Mouse (Mus musculus): ENCODE results near the gene Stab1. TPM values are rescaled to one million over a fixed set of nuclear protein-coding genes. Genes with fewer than 3 reads are reported as not detected.

The Stab1 gene
- polyA plus RNA-seq, 1 experiment from 2014 or later = 35.0 TPM

- H3K27ac ChIP-seq = peak overlapping the region; percentile 93
- H3K27me3 ChIP-seq (replicated peaks) = no peaks in the 10 kb centered on the region
- peaks cover 18% of the 10 kb centered on the region for H3K4me1 ChIP-seq
- peak; percentile 74 for ATAC-seq (ENCODE audit: insufficient read depth, low FRiP score, low read depth)
- peak overlapping the region; percentile 87 for H3K4me2 ChIP-seq
- H3K36me3 ChIP-seq = peaks cover 26% of the 10 kb centered on the region
- peak overlapping the region; percentile 85 for H3K4me3 ChIP-seq (replicated peaks)
- WGBS = under 1% methylated on average over 48 of the region's 48 CpGs
- H3K9me3 ChIP-seq = no peaks in the 10 kb centered on the region
- peak overlapping the region; percentile 80 for H3K9ac ChIP-seq
Measured at GRCm38 (mm10) chr14:31206472-31206981, 38.1 kb upstream of the Stab1 start.

DNA sequence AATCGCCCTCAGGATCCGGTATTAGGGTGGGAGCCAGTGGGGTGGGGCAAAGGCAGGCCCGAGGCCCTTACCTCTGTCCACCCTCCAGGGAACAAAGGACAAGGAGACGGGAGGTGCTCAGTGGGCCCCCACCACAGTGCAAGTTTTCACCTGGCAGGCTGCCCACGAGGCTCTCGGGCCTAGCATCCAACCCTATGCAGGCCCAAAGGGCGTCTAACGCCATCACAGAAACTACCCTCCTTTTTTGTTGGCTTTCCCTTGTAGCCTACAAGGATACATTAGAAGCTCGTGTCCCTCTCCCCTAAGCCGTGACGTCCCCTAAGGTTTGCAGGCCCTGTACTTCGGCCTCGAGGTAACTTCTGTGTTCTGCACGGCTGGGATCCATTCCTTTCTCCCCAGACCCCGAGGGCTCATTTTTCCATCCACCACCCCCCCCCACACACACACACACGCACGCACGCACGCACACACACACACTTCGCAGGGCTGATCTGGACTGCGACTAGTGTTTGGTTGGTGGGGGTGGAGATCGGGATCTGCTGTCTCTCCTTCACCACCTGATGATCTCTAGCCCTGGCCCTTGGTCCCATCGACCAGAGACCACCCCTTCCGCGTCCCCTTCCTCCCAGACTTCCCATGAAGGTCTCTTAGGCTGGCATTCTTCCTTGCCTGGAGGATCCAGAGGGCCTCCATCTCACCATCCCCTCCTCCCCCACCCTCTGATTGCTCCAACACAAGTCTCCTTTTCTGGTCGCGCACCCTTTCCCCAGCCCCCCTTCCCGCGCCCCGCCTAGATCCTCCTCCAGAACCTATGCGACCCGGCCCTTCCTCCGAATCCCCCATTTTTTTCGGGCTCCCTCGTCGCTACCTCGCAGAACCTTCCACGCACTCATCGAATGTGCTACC is 37.4 kb upstream of the Stab1 start:
- peak overlapping the region; percentile 80 for H3K9ac ChIP-seq
- peak; percentile 36 for ATAC-seq (ENCODE audit: insufficient read depth, low FRiP score, low read depth)
- WGBS = under 1% methylated on average over 39 of the region's 39 CpGs
- peak overlapping the region; percentile 85 for H3K4me3 ChIP-seq (replicated peaks)
- peaks cover 30% of the 10 kb centered on the region for H3K36me3 ChIP-seq
- peaks cover 18% of the 10 kb centered on the region for H3K4me1 ChIP-seq
- peak overlapping the region; percentile 87 for H3K4me2 ChIP-seq
- no peaks in the 10 kb centered on the region for H3K9me3 ChIP-seq
- no peaks in the 10 kb centered on the region for H3K27me3 ChIP-seq (replicated peaks)
- H3K27ac ChIP-seq = peak overlapping the region; percentile 93

DNA sequence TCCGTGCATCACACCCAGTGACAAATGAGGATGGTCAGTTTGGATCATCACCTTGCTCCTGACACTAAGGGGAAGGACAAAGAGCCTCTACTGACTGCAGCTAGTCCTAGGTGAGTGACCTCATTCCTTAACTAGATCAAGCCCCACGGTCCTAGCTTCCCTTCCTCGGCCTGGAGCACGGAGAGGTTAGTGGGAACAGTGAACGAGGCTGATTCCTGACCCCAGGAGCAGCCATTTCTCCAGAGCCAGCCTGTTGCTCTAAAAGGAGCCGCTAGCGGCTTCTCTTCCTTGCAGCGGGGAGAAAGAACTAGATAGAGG is 36.8 kb upstream of the Stab1 start:
- WGBS = 3% methylated on average over 8 of the region's 8 CpGs
- peak overlapping the region; percentile 93 for H3K27ac ChIP-seq
- H3K36me3 ChIP-seq = peaks cover 30% of the 10 kb centered on the region
- ATAC-seq (ENCODE audit: insufficient read depth, low FRiP score, low read depth) = no peak
- H3K4me2 ChIP-seq = peak overlapping the region; percentile 87
- no peaks in the 10 kb centered on the region for H3K9me3 ChIP-seq
- peak overlapping the region; percentile 80 for H3K9ac ChIP-seq
- H3K4me1 ChIP-seq = peaks cover 18% of the 10 kb centered on the region
- peak overlapping the region; percentile 85 for H3K4me3 ChIP-seq (replicated peaks)
- no peaks in the 10 kb centered on the region for H3K27me3 ChIP-seq (replicated peaks)

DNA sequence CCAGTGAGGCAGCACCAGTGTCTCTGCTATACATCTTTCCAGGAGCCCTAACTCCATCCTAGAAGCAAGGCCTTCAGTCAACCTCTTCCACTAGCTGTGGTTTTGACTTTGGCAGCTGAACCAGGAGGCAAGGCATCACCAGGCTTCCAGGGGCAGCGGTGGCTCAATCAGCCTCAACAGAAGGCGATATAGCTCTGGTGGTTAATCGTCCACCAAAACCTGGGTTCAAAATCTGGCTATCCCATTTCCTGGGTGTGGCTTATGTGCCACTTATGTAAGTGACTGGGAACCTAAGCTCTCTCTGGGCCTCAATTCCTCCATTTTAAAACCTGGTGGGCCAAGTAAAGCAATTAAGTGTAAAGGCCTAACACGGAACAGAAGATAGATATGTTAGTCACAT is 36.4 kb upstream of the Stab1 start:
- Histone ChIP-seq H3K27me3 (replicated peaks) (no peaks in the 10 kb centered on the region), H3K4me3 (replicated peaks) (peak overlapping the region; percentile 85), H3K4me1 (peaks cover 18% of the 10 kb centered on the region), H3K27ac (peak overlapping the region; percentile 93; the same call in 1 of the 2 replicates), H3K36me3 (peaks cover 30% of the 10 kb centered on the region), H3K4me2 (peak overlapping the region; percentile 87), H3K9ac (peak overlapping the region; percentile 80; the same call in 1 of the 2 replicates), H3K9me3 (no peaks in the 10 kb centered on the region)
- WGBS = 44% methylated on average over 4 of the region's 4 CpGs
- ATAC-seq (ENCODE audit: insufficient read depth, low FRiP score, low read depth) = no peak

DNA sequence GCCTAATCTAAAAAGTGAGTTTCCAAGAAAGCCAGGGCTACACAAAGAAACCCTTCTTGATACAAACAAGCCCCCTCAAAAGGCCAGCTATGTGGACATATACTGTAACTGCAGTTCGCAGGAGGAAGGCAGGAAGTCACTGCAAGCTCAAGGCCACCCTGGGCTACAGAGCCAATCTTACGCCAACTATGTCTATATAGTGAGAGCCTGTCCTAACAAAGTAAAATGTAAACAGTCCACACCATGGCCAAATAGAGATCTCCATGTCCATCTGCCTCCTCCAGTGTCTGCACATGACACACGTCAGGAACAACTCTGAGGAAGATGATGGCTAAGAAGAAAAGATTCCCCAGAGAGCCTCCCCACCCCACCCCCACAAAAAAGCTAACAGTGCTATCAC is 31.6 kb upstream of the Stab1 start:
- H3K27me3 ChIP-seq (replicated peaks) = no peaks in the 10 kb centered on the region
- 67% methylated on average over 3 of the region's 3 CpGs for WGBS
- H3K27ac ChIP-seq = no peak overlapping the region
- H3K4me3 ChIP-seq (replicated peaks) = no peak overlapping the region
- H3K9me3 ChIP-seq = no peaks in the 10 kb centered on the region
- H3K36me3 ChIP-seq = peaks cover 36% of the 10 kb centered on the region
- no peak overlapping the region for H3K9ac ChIP-seq
- 0 out of 2 replicates have a peak, but pooled peaks have one; percentile 23 for ATAC-seq (ENCODE audit: insufficient read depth, low FRiP score, low read depth)
- H3K4me1 ChIP-seq = peaks cover 12% of the 10 kb centered on the region
- H3K4me2 ChIP-seq = no peak overlapping the region

- no peak overlapping the region for H3K9ac ChIP-seq
- no peaks in the 10 kb centered on the region for H3K9me3 ChIP-seq
- H3K4me2 ChIP-seq = no peak overlapping the region
- no peak overlapping the region for H3K27ac ChIP-seq
- no peaks in the 10 kb centered on the region for H3K27me3 ChIP-seq (replicated peaks)
- WGBS = 89% methylated on average over 7 of the region's 7 CpGs
- ATAC-seq (ENCODE audit: insufficient read depth, low FRiP score, low read depth) = no peak
- no peak overlapping the region for H3K4me3 ChIP-seq (replicated peaks)
- peaks cover 39% of the 10 kb centered on the region for H3K36me3 ChIP-seq
- H3K4me1 ChIP-seq = peaks cover 10% of the 10 kb centered on the region
Measured at GRCm38 (mm10) chr14:31199599-31199998, 31.2 kb upstream of the Stab1 start.

DNA sequence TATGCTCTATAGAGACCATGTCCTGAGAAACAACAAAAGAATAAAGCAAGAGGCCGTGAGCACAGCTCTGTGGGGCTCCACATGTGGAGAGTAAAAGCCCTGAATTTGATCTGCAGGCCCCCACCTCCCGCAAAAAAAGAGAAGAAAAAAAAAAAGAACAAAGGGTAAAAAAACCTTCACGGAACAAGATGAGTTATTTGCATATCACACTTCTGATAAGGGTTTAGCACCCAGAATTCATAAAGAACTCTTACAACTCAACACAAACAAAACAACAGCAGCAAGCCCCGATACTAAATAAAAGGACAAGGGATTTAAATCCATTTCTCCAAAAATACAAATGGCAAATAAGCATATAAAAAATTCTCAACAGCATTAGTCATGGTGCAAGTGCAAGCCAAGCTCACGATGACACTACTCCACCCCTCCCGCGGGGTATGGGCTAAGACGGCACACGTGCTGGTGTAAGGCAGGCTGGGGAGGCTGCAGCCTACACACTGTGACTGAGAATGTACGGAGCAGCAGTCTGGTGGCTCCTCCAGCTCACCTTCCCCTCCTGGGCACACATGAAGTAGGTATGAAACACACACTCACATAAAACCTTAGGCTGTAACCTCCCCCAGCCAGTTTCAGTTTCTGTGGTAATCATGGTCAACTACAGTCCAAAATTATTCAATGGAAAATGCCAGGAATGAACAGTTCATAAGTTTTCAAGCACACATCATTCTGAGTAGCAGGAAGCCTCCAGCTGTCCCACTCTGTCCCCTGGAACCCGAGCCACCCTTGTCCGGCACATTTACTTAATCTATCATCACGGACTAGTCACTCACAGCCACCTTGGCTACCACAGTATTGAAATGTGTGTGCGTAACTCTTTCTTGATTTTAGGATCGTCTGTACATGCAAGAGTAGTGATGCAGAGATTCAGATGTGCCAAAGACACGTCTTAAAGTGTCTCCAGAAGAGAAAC is 29.4 kb upstream of the Stab1 start:
- H3K4me1 ChIP-seq = 0 out of 2 replicates have a peak, but pooled peaks cover 4% of the 10 kb centered on the region
- no peak overlapping the region for H3K9ac ChIP-seq
- no peaks in the 10 kb centered on the region for H3K9me3 ChIP-seq
- H3K36me3 ChIP-seq = peaks cover 26% of the 10 kb centered on the region
- H3K27ac ChIP-seq = 0 out of 2 replicates have a peak overlapping the region, but pooled peaks have one; percentile 14
- no peak overlapping the region for H3K4me2 ChIP-seq
- 69% methylated on average over 16 of the region's 16 CpGs for WGBS
- no peak for ATAC-seq (ENCODE audit: insufficient read depth, low FRiP score, low read depth)
- H3K4me3 ChIP-seq (replicated peaks) = no peak overlapping the region
- no peaks in the 10 kb centered on the region for H3K27me3 ChIP-seq (replicated peaks)

GRCm38 (mm10) chr14:31195968-31196367 is 27.5 kb upstream of the Stab1 start:
- 0 out of 2 replicates have a peak, but pooled peaks cover 4% of the 10 kb centered on the region for H3K4me1 ChIP-seq
- no peak overlapping the region for H3K4me3 ChIP-seq (replicated peaks)
- H3K4me2 ChIP-seq = no peak overlapping the region
- ATAC-seq (ENCODE audit: insufficient read depth, low FRiP score, low read depth) = no peak
- H3K9me3 ChIP-seq = no peaks in the 10 kb centered on the region
- no peak overlapping the region for H3K9ac ChIP-seq
- no peaks in the 10 kb centered on the region for H3K27me3 ChIP-seq (replicated peaks)
- peaks cover 25% of the 10 kb centered on the region for H3K36me3 ChIP-seq
- no peak overlapping the region for H3K27ac ChIP-seq

DNA sequence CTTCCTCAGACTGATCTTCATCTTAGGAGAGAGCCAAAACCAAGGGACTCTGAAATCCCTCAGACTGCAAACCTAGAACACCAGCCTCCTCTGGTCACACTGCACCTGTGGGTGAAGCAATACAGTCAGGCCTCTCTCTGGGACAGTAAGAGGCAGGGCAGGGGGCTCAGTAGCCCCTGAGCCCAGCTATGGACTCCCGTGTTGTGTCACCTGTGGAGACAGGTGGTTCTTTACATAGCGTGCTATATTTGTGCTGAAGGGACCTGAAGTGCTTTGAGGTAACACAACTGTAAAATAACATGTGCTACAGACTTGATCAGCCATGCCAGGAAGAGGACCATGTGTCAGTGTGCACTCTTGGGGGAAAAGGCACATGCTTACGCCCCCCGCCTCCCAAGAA is 27.1 kb upstream of the Stab1 start:
- Histone ChIP-seq H3K4me3 (replicated peaks) (no peak overlapping the region), H3K9ac (no peak overlapping the region), H3K27ac (no peak overlapping the region), H3K9me3 (no peaks in the 10 kb centered on the region), H3K27me3 (replicated peaks) (no peaks in the 10 kb centered on the region), H3K4me2 (no peak overlapping the region), H3K4me1 (0 out of 2 replicates have a peak, but pooled peaks cover 4% of the 10 kb centered on the region), H3K36me3 (peaks cover 29% of the 10 kb centered on the region)
- 91% methylated on average over 4 of the region's 4 CpGs for WGBS
- ATAC-seq (ENCODE audit: insufficient read depth, low FRiP score, low read depth) = no peak

GRCm38 (mm10) chr14:31194891-31195513 is 26.6 kb upstream of the Stab1 start:
- H3K27ac ChIP-seq = no peak overlapping the region
- no peak overlapping the region for H3K4me3 ChIP-seq (replicated peaks)
- H3K36me3 ChIP-seq = peaks cover 34% of the 10 kb centered on the region
- 68% methylated on average over 14 of the region's 14 CpGs for WGBS
- no peaks in the 10 kb centered on the region for H3K9me3 ChIP-seq
- 0 out of 2 replicates have a peak, but pooled peaks cover 4% of the 10 kb centered on the region for H3K4me1 ChIP-seq
- no peak overlapping the region for H3K9ac ChIP-seq
- no peak for ATAC-seq (ENCODE audit: insufficient read depth, low FRiP score, low read depth)
- no peaks in the 10 kb centered on the region for H3K27me3 ChIP-seq (replicated peaks)
- H3K4me2 ChIP-seq = no peak overlapping the region

DNA sequence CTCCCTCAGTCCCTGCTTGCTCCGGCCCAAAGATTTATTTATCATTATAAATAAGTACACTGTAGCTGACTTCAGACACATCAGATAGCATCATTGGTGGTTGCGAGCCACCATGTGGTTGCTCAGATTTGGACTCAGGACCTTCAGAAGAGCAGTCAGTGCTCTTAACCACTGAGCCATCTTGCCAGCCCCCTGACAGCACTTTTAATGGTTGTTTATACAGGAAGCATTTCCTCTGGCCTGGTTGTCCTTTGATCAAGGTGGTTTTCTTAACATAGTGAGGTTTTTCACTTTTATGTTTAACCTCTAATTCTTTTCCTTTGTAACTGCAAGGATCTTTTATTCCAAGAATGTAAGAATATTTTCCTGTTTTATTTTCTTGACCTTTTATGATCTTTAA is 26.0 kb upstream of the Stab1 start:
- no peak for ATAC-seq (ENCODE audit: insufficient read depth, low FRiP score, low read depth)
- Histone ChIP-seq H3K9me3 (no peaks in the 10 kb centered on the region), H3K9ac (no peak overlapping the region), H3K36me3 (peaks cover 40% of the 10 kb centered on the region), H3K27ac (no peak overlapping the region), H3K4me1 (0 out of 2 replicates have a peak, but pooled peaks cover 4% of the 10 kb centered on the region), H3K4me2 (no peak overlapping the region), H3K27me3 (replicated peaks) (no peaks in the 10 kb centered on the region), H3K4me3 (replicated peaks) (no peak overlapping the region)
- WGBS = 84% methylated on average over 2 of the region's 2 CpGs
